Mouse (Mus musculus) kidney, postnatal 25 days (tissue): Measurements from ENCODE around the gene Wdr5.
"Not testable (repeated sequence)": the region's sequence is repeated elsewhere in the genome, so short reads cannot be mapped to it uniquely, and the experiment has no call there.

ENCODE experiments used
- DNase-seq, 2 experiments: peaks; one replicate each; pipeline ENCODE4 v3.0.0; 2021; ENCODE audit warnings: mixed read lengths in 2 of 2

Wdr5 gene

GRCm38 (mm10) chr2:27504113-27504885 is 10.7 kb upstream of the Wdr5 start:
- DNase-seq, result peak; percentile 19 to 50

- peak; percentile 49 to 70 for DNase-seq
These were observed 9.4 kb upstream of the Wdr5 start for GRCm38 (mm10) chr2:27505539-27505938.

GRCm38 (mm10) chr2:27506658-27507057 is 8.3 kb upstream of the Wdr5 start:
- not testable (repeated sequence) for DNase-seq

GRCm38 (mm10) chr2:27507562-27507961 is 7.4 kb upstream of the Wdr5 start, which contains the start of gene Brd3:
Brd3 (minus strand) TSS chr2:27507662.
- no peak for DNase-seq

- no peak for DNase-seq
These were observed 4.3 kb upstream of the Wdr5 start for GRCm38 (mm10) chr2:27510706-27511105.

- DNase-seq, result no peak
These were observed 2.0 kb upstream of the Wdr5 start for GRCm38 (mm10) chr2:27512909-27513308.

GRCm38 (mm10) chr2:27513861-27514260 is 1.1 kb upstream of the Wdr5 start:
- DNase-seq, result no peak

GRCm38 (mm10) chr2:27515341-27516166 is 597 bp downstream of the Wdr5 start:
- peak; percentile 53 to 80 for DNase-seq

GRCm38 (mm10) chr2:27516289-27516688 is 1.3 kb downstream of the Wdr5 start:
- no peak for DNase-seq

- DNase-seq, result no peak
These were observed 3.3 kb downstream of the Wdr5 start for GRCm38 (mm10) chr2:27518283-27518682.

GRCm38 (mm10) chr2:27538455-27539330 is 23.7 kb downstream of the Wdr5 start:
- not testable (repeated sequence) for DNase-seq

- no peak for DNase-seq
These were observed 24.4 kb downstream of the Wdr5 start for GRCm38 (mm10) chr2:27539336-27539735.

- peak; percentile 98 to 100 for DNase-seq
These were observed 25.0 kb downstream of the Wdr5 start for GRCm38 (mm10) chr2:27539772-27540514.

GRCm38 (mm10) chr2:27540515-27540836 is 25.5 kb downstream of the Wdr5 start:
- DNase-seq, result no peak

GRCm38 (mm10) chr2:27541225-27541624 is 26.3 kb downstream of the Wdr5 start:
- no peak for DNase-seq

GRCm38 (mm10) chr2:27544613-27545012 is 29.7 kb downstream of the Wdr5 start:
- no peak for DNase-seq

GRCm38 (mm10) chr2:27545517-27545916 is 30.6 kb downstream of the Wdr5 start:
- DNase-seq, result not testable (repeated sequence)

- not testable (repeated sequence) for DNase-seq
These were observed 31.1 kb downstream of the Wdr5 start for GRCm38 (mm10) chr2:27546041-27546440.

GRCm38 (mm10) chr2:27547326-27547725 is 32.4 kb downstream of the Wdr5 start:
- DNase-seq, result no peak

- DNase-seq, result no peak
These were observed 33.0 kb downstream of the Wdr5 start for GRCm38 (mm10) chr2:27547986-27548385.

- peak; percentile 63 to 81 for DNase-seq
These were observed 33.9 kb downstream of the Wdr5 start for GRCm38 (mm10) chr2:27548664-27549369.
